Mouse (Mus musculus): ENCODE measurements around the gene Ctnna2.

- TF ChIP-seq EP300 (IDR thresholded peaks at IDR 0.05; ENCODE audit: low read depth): no peak
- no peak for TF ChIP-seq CTCF (IDR thresholded peaks at IDR 0.05; ENCODE audit: low read depth)
Measured at GRCm38 (mm10) chr6:77811041-77811440, 168.5 kb downstream of the Ctnna2 start.
